Mouse (Mus musculus): Measurements from ENCODE around the gene 6030408B16Rik. TPM values are rescaled to one million over a fixed set of nuclear protein-coding genes. Genes with fewer than 3 reads are reported as not detected.
A peak's percentile ranks its signal among the peaks of the same experiment; 100 is the strongest.

The 6030408B16Rik gene
- polyA plus RNA-seq, 1 experiment: 0.13 TPM

GRCm38 (mm10) chr15:101316279-101316912 lies 23.4 kb downstream of the 6030408B16Rik start:
- no peaks in the 10 kb centered on the region for H3K36me3 ChIP-seq (ENCODE audit: control insufficient read depth, insufficient read depth, low read length)
- peak overlapping the region; percentile 30 for H3K4me3 ChIP-seq (ENCODE audit: insufficient read depth, low read depth, low read length)
- TF ChIP-seq POLR2A (IDR thresholded peaks at IDR 0.05; ENCODE audit: low read depth, low read length) (no peak), CTCF (conservative IDR thresholded peaks at IDR 0.05; ENCODE audit: insufficient read depth, insufficient read length, low read depth, low read length) (no peak)
- peak overlapping the region; percentile 83 for H3K27ac ChIP-seq (ENCODE audit: insufficient read depth, low read depth, low read length)
- peaks cover 9% of the 10 kb centered on the region for H3K4me1 ChIP-seq (ENCODE audit: control insufficient read depth, insufficient read depth, low read length)
- 48% methylated on average over 13 of the region's 13 CpGs for WGBS
- DNase-seq: no peak
- no peaks in the 10 kb centered on the region for H3K27me3 ChIP-seq (replicated peaks; ENCODE audit: control insufficient read depth, insufficient read depth, low read length)

- 76% methylated on average over 18 of the region's 18 CpGs for WGBS
- Histone ChIP-seq H3K4me1 (ENCODE audit: control insufficient read depth, insufficient read depth, low read length) (peaks cover 9% of the 10 kb centered on the region), H3K27ac (ENCODE audit: insufficient read depth, low read depth, low read length) (peak overlapping the region; percentile 83), H3K27me3 (replicated peaks; ENCODE audit: control insufficient read depth, insufficient read depth, low read length) (no peaks in the 10 kb centered on the region), H3K36me3 (ENCODE audit: control insufficient read depth, insufficient read depth, low read length) (no peaks in the 10 kb centered on the region), H3K4me3 (ENCODE audit: insufficient read depth, low read depth, low read length) (peak overlapping the region; percentile 30; the same call in 1 of the 2 replicates)
- no peak for DNase-seq
- TF ChIP-seq POLR2A (IDR thresholded peaks at IDR 0.05; ENCODE audit: low read depth, low read length) (no peak), CTCF (conservative IDR thresholded peaks at IDR 0.05; ENCODE audit: insufficient read depth, insufficient read length, low read depth, low read length) (no peak)
Measured at GRCm38 (mm10) chr15:101316913-101317813, 24.2 kb downstream of the 6030408B16Rik start.

DNA sequence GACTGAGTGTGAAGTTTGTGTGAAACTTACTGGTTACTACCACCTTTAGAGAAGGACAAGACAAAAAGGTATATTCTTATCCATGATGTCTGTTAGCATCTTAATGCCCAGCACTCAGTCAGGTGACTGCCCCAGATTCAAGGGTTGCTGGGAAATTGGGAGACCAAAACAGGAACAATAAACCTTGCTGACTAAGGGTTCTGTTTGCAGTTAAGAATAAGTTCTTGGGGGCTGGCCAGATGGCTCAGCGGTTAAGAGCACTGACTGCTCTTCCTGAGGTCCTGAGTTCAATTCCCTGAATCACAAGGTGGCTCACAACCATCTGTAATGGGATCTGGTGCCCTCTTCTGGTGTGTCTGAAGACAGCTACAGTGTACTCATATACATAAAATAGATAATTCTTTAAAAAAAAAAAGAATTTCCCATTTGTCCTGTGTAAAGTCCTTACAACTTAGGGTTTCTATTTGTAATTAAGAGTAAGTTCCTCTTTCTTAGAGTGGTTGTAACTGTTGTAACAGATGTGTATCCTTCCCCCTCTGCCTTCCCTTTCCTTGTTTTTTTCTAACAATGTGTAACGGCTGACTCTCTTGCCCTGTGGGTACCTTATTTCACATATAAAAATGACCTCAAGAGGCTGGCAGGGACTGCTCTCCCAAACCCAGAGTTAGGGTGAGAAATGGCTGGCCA lies 24.9 kb downstream of the 6030408B16Rik start:
- Histone ChIP-seq H3K36me3 (ENCODE audit: control insufficient read depth, insufficient read depth, low read length) (no peaks in the 10 kb centered on the region), H3K27me3 (replicated peaks; ENCODE audit: control insufficient read depth, insufficient read depth, low read length) (no peaks in the 10 kb centered on the region), H3K27ac (ENCODE audit: insufficient read depth, low read depth, low read length) (peak overlapping the region; percentile 83), H3K4me1 (ENCODE audit: control insufficient read depth, insufficient read depth, low read length) (peaks cover 9% of the 10 kb centered on the region), H3K4me3 (ENCODE audit: insufficient read depth, low read depth, low read length) (no peak overlapping the region)
- peak; percentile 40 for DNase-seq
- WGBS: 56% methylated on average over 2 of the region's 2 CpGs
- TF ChIP-seq CTCF (conservative IDR thresholded peaks at IDR 0.05; ENCODE audit: insufficient read depth, insufficient read length, low read depth, low read length): no peak
- no peak for TF ChIP-seq POLR2A (IDR thresholded peaks at IDR 0.05; ENCODE audit: low read depth, low read length)

DNA sequence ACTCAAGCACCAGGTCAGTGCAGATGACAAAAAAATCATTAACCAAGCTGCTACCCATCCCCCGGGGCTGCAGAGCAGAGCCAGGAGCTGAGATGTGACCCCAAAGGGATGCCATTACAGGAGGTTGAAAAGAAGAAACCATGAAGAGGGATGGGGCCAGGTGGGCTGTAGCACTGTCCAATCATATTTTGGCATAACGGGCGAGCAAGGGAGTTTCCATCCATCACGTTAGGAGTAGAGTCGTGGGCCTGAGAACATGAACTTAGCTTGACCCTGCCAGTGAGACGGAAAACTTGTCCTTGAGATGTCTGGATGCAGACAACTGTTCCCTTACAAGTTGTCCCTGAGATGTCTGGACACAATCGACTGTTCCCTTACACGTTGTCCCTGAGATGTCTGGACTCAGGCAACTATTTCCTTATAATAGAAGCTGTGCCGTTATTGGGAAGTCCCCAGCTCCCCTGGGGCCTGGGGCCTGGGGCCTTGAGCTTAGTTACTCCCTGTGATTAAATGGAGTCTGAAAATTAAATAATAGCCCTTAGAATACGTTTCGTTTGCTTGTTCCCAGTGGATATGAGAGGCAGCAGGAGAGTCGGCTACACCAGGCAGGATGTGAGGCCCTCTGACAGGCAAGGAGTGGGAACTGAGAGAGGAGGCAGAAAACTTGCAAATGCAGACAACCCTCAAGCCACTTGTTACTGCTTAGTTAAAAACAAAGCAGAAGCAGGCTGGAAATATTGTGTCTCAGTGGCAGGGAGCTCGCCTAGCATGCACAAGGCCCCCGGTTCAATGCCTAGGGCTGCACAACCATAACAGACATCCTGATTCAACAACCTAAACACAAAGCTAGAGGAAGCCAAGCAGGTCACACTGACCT lies 26.1 kb downstream of the 6030408B16Rik start:
- TF ChIP-seq CTCF (conservative IDR thresholded peaks at IDR 0.05; ENCODE audit: insufficient read depth, insufficient read length, low read depth, low read length) (no peak), POLR2A (IDR thresholded peaks at IDR 0.05; ENCODE audit: low read depth, low read length) (no peak)
- Histone ChIP-seq H3K4me3 (ENCODE audit: insufficient read depth, low read depth, low read length) (no peak overlapping the region), H3K27ac (ENCODE audit: insufficient read depth, low read depth, low read length) (peak overlapping the region; percentile 81), H3K4me1 (ENCODE audit: control insufficient read depth, insufficient read depth, low read length) (peaks cover 9% of the 10 kb centered on the region), H3K36me3 (ENCODE audit: control insufficient read depth, insufficient read depth, low read length) (no peaks in the 10 kb centered on the region), H3K27me3 (replicated peaks; ENCODE audit: control insufficient read depth, insufficient read depth, low read length) (no peaks in the 10 kb centered on the region)
- DNase-seq: peak; percentile 60
- 54% methylated on average over 14 of the region's 14 CpGs for WGBS

- Histone ChIP-seq H3K4me3 (ENCODE audit: insufficient read depth, low read depth, low read length) (no peak overlapping the region), H3K36me3 (ENCODE audit: control insufficient read depth, insufficient read depth, low read length) (no peaks in the 10 kb centered on the region), H3K27me3 (replicated peaks; ENCODE audit: control insufficient read depth, insufficient read depth, low read length) (no peaks in the 10 kb centered on the region), H3K4me1 (ENCODE audit: control insufficient read depth, insufficient read depth, low read length) (peaks cover 9% of the 10 kb centered on the region), H3K27ac (ENCODE audit: insufficient read depth, low read depth, low read length) (peak overlapping the region; percentile 81)
- DNase-seq: no peak
- 70% methylated on average over 6 of the region's 6 CpGs for WGBS
- TF ChIP-seq POLR2A (IDR thresholded peaks at IDR 0.05; ENCODE audit: low read depth, low read length): no peak
- no peak for TF ChIP-seq CTCF (conservative IDR thresholded peaks at IDR 0.05; ENCODE audit: insufficient read depth, insufficient read length, low read depth, low read length)
Measured at GRCm38 (mm10) chr15:101320010-101320617, 27.1 kb downstream of the 6030408B16Rik start.

DNA sequence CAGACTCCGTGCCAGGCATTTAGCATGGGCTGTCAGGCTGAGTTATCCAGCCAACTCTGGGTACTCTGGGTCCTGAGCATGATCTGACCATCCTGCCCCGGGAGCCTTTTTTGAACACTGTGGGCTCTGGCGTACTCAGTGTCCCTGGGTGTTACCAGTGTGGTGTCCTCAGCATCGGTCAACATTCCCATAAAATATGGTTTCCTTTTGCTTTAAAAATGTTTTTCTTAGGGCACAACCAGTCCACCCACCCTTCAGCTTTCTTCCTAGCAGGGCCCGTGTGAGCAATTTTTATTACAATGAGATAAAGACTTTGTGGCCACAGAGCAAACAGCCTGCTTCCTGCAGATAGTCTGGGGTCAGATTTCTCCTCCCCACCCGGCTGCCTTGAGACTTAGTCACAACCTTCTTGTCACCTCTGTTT lies 27.6 kb downstream of the 6030408B16Rik start:
- 49% methylated on average over 6 of the region's 6 CpGs for WGBS
- H3K4me1 ChIP-seq (ENCODE audit: control insufficient read depth, insufficient read depth, low read length): peaks cover 9% of the 10 kb centered on the region
- no peak overlapping the region for H3K4me3 ChIP-seq (ENCODE audit: insufficient read depth, low read depth, low read length)
- H3K27me3 ChIP-seq (replicated peaks; ENCODE audit: control insufficient read depth, insufficient read depth, low read length): no peaks in the 10 kb centered on the region
- DNase-seq: peak; percentile 86
- no peaks in the 10 kb centered on the region for H3K36me3 ChIP-seq (ENCODE audit: control insufficient read depth, insufficient read depth, low read length)
- H3K27ac ChIP-seq (ENCODE audit: insufficient read depth, low read depth, low read length): peak overlapping the region; percentile 81
- TF ChIP-seq CTCF (conservative IDR thresholded peaks at IDR 0.05; ENCODE audit: insufficient read depth, insufficient read length, low read depth, low read length) (no peak), POLR2A (IDR thresholded peaks at IDR 0.05; ENCODE audit: low read depth, low read length) (no peak)

Data from kidney, adult 2 months (tissue).